Mouse (Mus musculus) CH12.LX (cell line): Measurements from ENCODE around the gene Eef2k. TPM values are rescaled to one million over a fixed set of nuclear protein-coding genes. Genes with fewer than 3 reads are reported as not detected.

ENCODE experiments used
- DNase-seq: peaks from one replicate; pipeline ENCODE4 v3.0.0-alpha.2; 2013; ENCODE audit errors: extremely low read depth
- H3K27ac ChIP-seq: 2 replicates; pipeline ENCODE4 v1.5.1; 2012; ENCODE audit warnings: low read depth, mild to moderate bottlenecking, control low read depth, moderate library complexity; ENCODE audit not compliant: insufficient read depth
- H3K27me3 ChIP-seq: replicated peaks from 2 replicates; pipeline ENCODE3; 2012; ENCODE audit warnings: inconsistent platforms
- H3K36me3 ChIP-seq, 2 experiments: replicated peaks in 1 of 2; 2 replicates each; pipeline versions ENCODE3 to v1.6.1; 2012; ENCODE audit warnings: inconsistent platforms in 1 of 2, low read length in 1 of 2, mild to moderate bottlenecking in 1 of 2, mixed read lengths in 1 of 2, moderate library complexity in 1 of 2; ENCODE audit not compliant: control insufficient read depth in 1 of 2, insufficient read depth in 1 of 2
- H3K4me1 ChIP-seq, 2 experiments: 2 replicates each; pipeline ENCODE4 v1.6.1; 2012; ENCODE audit warnings: inconsistent platforms in 1 of 2, moderate library complexity in 1 of 2; ENCODE audit not compliant: insufficient read depth in 2 of 2, control insufficient read depth in 1 of 2
- H3K4me2 ChIP-seq: 2 replicates; pipeline ENCODE4 v1.6.1; 2012; ENCODE audit warnings: low read depth, mild to moderate bottlenecking, control low read depth; ENCODE audit not compliant: poor library complexity, insufficient read depth, severe bottlenecking
- H3K4me3 ChIP-seq, 3 experiments: fragments of 150-350 bp in 1 of 3; sonication (generic) in 1 of 3; replicated peaks in 1 of 3; 2 replicates each; pipeline versions ENCODE3 to v1.5.1; 2011 to 2012; ENCODE audit warnings: low read depth in 2 of 3, low read length in 2 of 3, mild to moderate bottlenecking in 2 of 3, moderate library complexity in 2 of 3, control low read depth in 1 of 3, improper control_type of control experiment in 1 of 3, inconsistent platforms in 1 of 3, mixed read lengths in 1 of 3; ENCODE audit not compliant: poor library complexity in 1 of 3
- H3K79me2 ChIP-seq: replicated peaks from 2 replicates; pipeline ENCODE4 v1.6.1; 2012; ENCODE audit warnings: mild to moderate bottlenecking, moderate library complexity; ENCODE audit not compliant: control insufficient read depth, poor library complexity, insufficient read depth, severe bottlenecking; ENCODE audit errors: extremely low read depth
- H3K9ac ChIP-seq: 2 replicates; pipeline ENCODE4 v1.6.1; 2012; ENCODE audit warnings: low read depth, mild to moderate bottlenecking, control low read depth, moderate library complexity; ENCODE audit not compliant: insufficient read depth
- H3K9me3 ChIP-seq: replicated peaks from 2 replicates; pipeline ENCODE3; 2012; ENCODE audit warnings: low read length, inconsistent platforms, mixed read lengths
- BHLHE40 ChIP-seq: IDR thresholded peaks from 2 replicates; pipeline ENCODE4 v1.6.1; 2011; ENCODE audit warnings: mild to moderate bottlenecking, low read depth, low read length, improper control_type of control experiment
- CHD1 ChIP-seq: IDR thresholded peaks from 2 replicates; pipeline ENCODE4 v1.6.1; 2012; ENCODE audit warnings: low read depth, low read length, improper control_type of control experiment, inconsistent platforms
- CHD2 ChIP-seq: IDR thresholded peaks from 2 replicates; pipeline ENCODE4 v1.6.1; 2011; ENCODE audit warnings: low read length, improper control_type of control experiment
- CTCF ChIP-seq, 2 experiments: IDR thresholded peaks in 1 of 2; conservative IDR thresholded peaks in 1 of 2; 2 replicates each; pipeline ENCODE4 v1.5.1; 2011 to 2012; ENCODE audit warnings: low read depth in 2 of 2, low read length in 2 of 2, improper control_type of control experiment in 1 of 2, inconsistent platforms in 1 of 2, mild to moderate bottlenecking in 1 of 2, moderate library complexity in 1 of 2
- E2F4 ChIP-seq: IDR thresholded peaks from 2 replicates; pipeline ENCODE4 v1.6.1; 2011; ENCODE audit warnings: low read depth, low read length, improper control_type of control experiment; ENCODE audit not compliant: insufficient replicate concordance
- ELF1 ChIP-seq: IDR thresholded peaks from 2 replicates; pipeline ENCODE4 v1.6.1; 2014; ENCODE audit warnings: low read depth, mild to moderate bottlenecking, inconsistent platforms, low read length, improper control_type of control experiment
- EP300 ChIP-seq: IDR thresholded peaks from 2 replicates; pipeline ENCODE4 v1.6.1; 2011; ENCODE audit warnings: low read length, improper control_type of control experiment
- ETS1 ChIP-seq: conservative IDR thresholded peaks from 2 replicates; pipeline ENCODE4 v1.6.1; 2012; ENCODE audit warnings: low read depth, mild to moderate bottlenecking, inconsistent platforms, low read length, improper control_type of control experiment, moderate library complexity
- GABPA ChIP-seq: IDR thresholded peaks from 2 replicates; pipeline ENCODE4 v1.6.1; 2012; ENCODE audit warnings: low read depth, low read length, improper control_type of control experiment, inconsistent platforms; ENCODE audit not compliant: insufficient replicate concordance
- HCFC1 ChIP-seq: IDR thresholded peaks from 2 replicates; pipeline ENCODE4 v1.6.1; 2012; ENCODE audit warnings: low read depth, mild to moderate bottlenecking, inconsistent platforms, low read length, improper control_type of control experiment
- IRF4 ChIP-seq: IDR thresholded peaks from 2 replicates; pipeline ENCODE4 v1.6.1; 2014; ENCODE audit warnings: low read depth, mild to moderate bottlenecking, inconsistent platforms, low read length, improper control_type of control experiment
- JUN ChIP-seq: IDR thresholded peaks from 2 replicates; pipeline ENCODE4 v1.6.1; 2011; ENCODE audit warnings: low read depth, mild to moderate bottlenecking, low read length, improper control_type of control experiment, moderate library complexity; ENCODE audit not compliant: insufficient read depth
- JUND ChIP-seq: conservative IDR thresholded peaks from 2 replicates; pipeline ENCODE4 v1.6.1; 2011; ENCODE audit warnings: low read depth, low read length, improper control_type of control experiment
- KAT2A ChIP-seq: IDR thresholded peaks from 2 replicates; pipeline ENCODE4 v1.6.1; 2012; ENCODE audit warnings: low read length, improper control_type of control experiment, inconsistent platforms; ENCODE audit not compliant: insufficient replicate concordance
- MAFK ChIP-seq: IDR thresholded peaks from 2 replicates; pipeline ENCODE4 v1.6.1; 2011; ENCODE audit warnings: low read length, improper control_type of control experiment; ENCODE audit not compliant: insufficient replicate concordance
- MAX ChIP-seq: IDR thresholded peaks from 2 replicates; pipeline ENCODE4 v1.6.1; 2011; ENCODE audit warnings: low read length, improper control_type of control experiment
- MAZ ChIP-seq: IDR thresholded peaks from 2 replicates; pipeline ENCODE4 v1.6.1; 2012; ENCODE audit warnings: low read depth, mild to moderate bottlenecking, inconsistent platforms, low read length, improper control_type of control experiment, moderate library complexity
- MEF2A ChIP-seq: IDR thresholded peaks from 2 replicates; pipeline ENCODE4 v1.6.1; 2014; ENCODE audit warnings: low read depth, mild to moderate bottlenecking, inconsistent platforms, low read length, improper control_type of control experiment, borderline replicate concordance
- MXI1 ChIP-seq: IDR thresholded peaks from 2 replicates; pipeline ENCODE4 v1.6.1; 2011; ENCODE audit warnings: mild to moderate bottlenecking, low read depth, low read length, improper control_type of control experiment
- MYC ChIP-seq: IDR thresholded peaks from 2 replicates; pipeline ENCODE4 v1.6.1; 2011; ENCODE audit warnings: low read depth, mild to moderate bottlenecking, improper control_type of control experiment, low read length
- NELFE ChIP-seq: IDR thresholded peaks from 2 replicates; pipeline ENCODE4 v1.6.1; 2011; ENCODE audit warnings: low read depth, low read length, improper control_type of control experiment
- NRF1 ChIP-seq: IDR thresholded peaks from 2 replicates; pipeline ENCODE4 v1.6.1; 2014; ENCODE audit warnings: low read depth, mild to moderate bottlenecking, inconsistent platforms, low read length, improper control_type of control experiment, moderate library complexity
- PAX5 ChIP-seq: IDR thresholded peaks from 2 replicates; pipeline ENCODE4 v1.6.1; 2012; ENCODE audit warnings: low read length, inconsistent platforms, mixed read lengths
- POLR2A ChIP-seq: IDR thresholded peaks from 2 replicates; pipeline ENCODE4 v1.6.1; 2011; ENCODE audit warnings: low read depth, mild to moderate bottlenecking, improper control_type of control experiment, low read length
- RAD21 ChIP-seq: IDR thresholded peaks from 2 replicates; pipeline ENCODE4 v1.6.1; 2011; ENCODE audit warnings: low read depth, mild to moderate bottlenecking, low read length, improper control_type of control experiment, moderate library complexity
- RCOR1 ChIP-seq: conservative IDR thresholded peaks from 2 replicates; pipeline ENCODE4 v1.6.1; 2012; ENCODE audit warnings: low read depth, mild to moderate bottlenecking, inconsistent platforms, low read length, improper control_type of control experiment
- SIN3A ChIP-seq: IDR thresholded peaks from 2 replicates; pipeline ENCODE4 v1.6.1; 2012; ENCODE audit warnings: low read length, improper control_type of control experiment, inconsistent platforms
- SMC3 ChIP-seq: IDR thresholded peaks from 2 replicates; pipeline ENCODE4 v1.6.1; 2011; ENCODE audit warnings: low read depth, low read length, improper control_type of control experiment
- TBP ChIP-seq: conservative IDR thresholded peaks from 2 replicates; pipeline ENCODE4 v1.6.1; 2011; ENCODE audit warnings: low read depth, low read length, improper control_type of control experiment
- TCF12 ChIP-seq: IDR thresholded peaks from 2 replicates; pipeline ENCODE4 v1.6.1; 2014; ENCODE audit warnings: low read depth, mild to moderate bottlenecking, inconsistent platforms, low read length, improper control_type of control experiment
- UBTF ChIP-seq: IDR thresholded peaks from 2 replicates; pipeline ENCODE4 v1.6.1; 2012; ENCODE audit warnings: low read depth, mild to moderate bottlenecking, inconsistent platforms, low read length, improper control_type of control experiment, moderate library complexity
- USF1 ChIP-seq: IDR thresholded peaks from 2 replicates; pipeline ENCODE4 v1.6.1; 2014; ENCODE audit warnings: low read depth, mild to moderate bottlenecking, inconsistent platforms, low read length, improper control_type of control experiment
- USF2 ChIP-seq: conservative IDR thresholded peaks from 2 replicates; pipeline ENCODE4 v1.6.1; 2011; ENCODE audit warnings: low read depth, low read length, improper control_type of control experiment
- ZC3H11A ChIP-seq: IDR thresholded peaks from 2 replicates; pipeline ENCODE4 v1.6.1; 2012; ENCODE audit warnings: low read depth, mild to moderate bottlenecking, inconsistent platforms, low read length, improper control_type of control experiment
- ZKSCAN1 ChIP-seq: IDR thresholded peaks from 2 replicates; pipeline ENCODE4 v1.6.1; 2012; ENCODE audit warnings: low read depth, inconsistent platforms, low read length, improper control_type of control experiment, borderline replicate concordance
- ZMIZ1 ChIP-seq: IDR thresholded peaks from 2 replicates; pipeline ENCODE4 v1.6.1; 2012; ENCODE audit warnings: low read depth, mild to moderate bottlenecking, inconsistent platforms, low read length, improper control_type of control experiment
- ZNF384 ChIP-seq: IDR thresholded peaks from 2 replicates; pipeline ENCODE4 v1.6.1; 2012; ENCODE audit warnings: low read depth, low read length, improper control_type of control experiment, inconsistent platforms
- dilution Hi-C: fragments of 300-500 bp; cut with MboI; formaldehyde crosslinking; loops from 2 replicates; pipeline ENCODE4 v1.14.3; 2020; ENCODE audit warnings: low sequenced_read_pairs; ENCODE audit not compliant: extremely low pct_unique_long_range_greater_than_20kb, extremely low pct_ligation_motif_present
- in situ Hi-C: fragments of 300-500 bp; cut with MboI; formaldehyde crosslinking; loops from 3 replicates; pipeline ENCODE4 v1.14.3; 2019; ENCODE audit warnings: low sequenced_read_pairs, low pct_ligation_motif_present, low pct_unique_long_range_greater_than_20kb, mixed read lengths
- polyA plus RNA-seq: library from polyadenylated mRNA; unstranded; fragments of >175 nt; gene quantifications from 2 replicates; pipeline ENCODE4 v1.2.1, GENCODE M21; 2012; ENCODE audit warnings: low read depth; ENCODE audit not compliant: insufficient read length
- total RNA-seq, 2 experiments: library from RNA; depleted of rRNA; stranded (reverse); fragments of 300-350 nt in 1 of 2; fragments of >200 nt in 1 of 2; gene quantifications; 2 replicates each; pipeline ENCODE4 v1.2.3; 2012 to 2014

Gene Eef2k
- total and polyA plus RNA-seq, 3 experiments: 5.5 to 13.9 (median 13.7) TPM

DNA sequence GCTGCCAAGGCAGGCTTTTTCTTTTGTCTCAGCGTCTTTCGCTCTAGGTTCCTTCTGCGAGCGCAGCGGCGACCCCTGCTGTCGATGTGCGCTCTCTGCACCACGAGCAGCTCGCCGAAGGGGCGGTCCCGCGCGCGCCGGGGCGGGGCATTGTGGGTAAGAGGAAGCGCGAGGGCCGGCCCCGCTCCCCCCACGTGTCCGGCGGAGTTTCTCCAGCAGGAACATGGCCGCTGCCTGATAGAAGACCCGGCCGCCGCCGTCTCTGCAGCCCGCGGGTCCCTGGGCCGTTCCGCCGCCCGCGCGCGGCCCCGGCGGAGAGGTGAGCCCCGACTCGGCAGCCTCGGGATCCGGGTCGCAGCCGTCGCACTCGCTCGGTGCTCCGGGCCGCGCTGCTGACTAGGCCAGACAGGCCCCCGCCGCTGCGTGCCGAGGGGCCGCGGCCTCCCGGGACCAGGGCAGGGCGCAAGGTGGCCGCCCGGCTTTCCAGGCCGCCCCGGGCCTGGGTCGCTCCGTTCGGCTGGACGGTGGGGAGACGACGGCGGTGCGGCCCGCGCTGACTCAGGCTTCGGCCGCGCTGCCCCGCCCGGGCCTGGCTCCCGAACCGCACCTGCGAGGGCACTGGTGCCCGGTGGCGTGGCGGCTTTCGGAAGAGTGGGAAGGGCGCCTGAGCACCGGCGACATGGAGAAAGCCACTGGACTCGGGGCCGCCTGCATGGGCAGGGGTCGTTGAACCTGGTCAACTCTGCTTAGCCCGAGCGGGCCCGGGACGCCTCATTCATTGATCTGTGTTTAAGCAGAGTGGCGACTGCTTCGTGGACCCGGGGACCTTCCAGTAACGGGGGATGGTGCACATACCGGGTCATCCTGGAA, 75.2 kb downstream of the Eef2k start, which contains the start of gene Polr3e:
Polr3e (plus strand) TSS at position 153 of the 870 bp plus-strand sequence.
- H3K4me1 ChIP-seq: peaks cover 0 to 32% of the 10 kb centered on the region in 2 experiments; a peak in 2 of 4 replicates
- in situ Hi-C loops: no loop called here
- peak within 1 kb of the TSS; percentile 71 to 90 (median 88) for H3K4me3 ChIP-seq
- H3K4me2 ChIP-seq: peak within 1 kb of the TSS; percentile 79
- no peaks in the 10 kb centered on the region for H3K9me3 ChIP-seq
- DNase-seq: peak; percentile 97
- H3K36me3 ChIP-seq: peaks cover 3 to 28% of the 10 kb centered on the region in 2 experiments
- peak within 1 kb of the TSS; percentile 80 for H3K27ac ChIP-seq
- dilution Hi-C loops: no loop called here
- peak within 1 kb of the TSS; percentile 90 for H3K9ac ChIP-seq
- H3K27me3 ChIP-seq: no peaks in the 10 kb centered on the region
- H3K79me2 ChIP-seq: peaks cover 27% of the 10 kb centered on the region
- TF ChIP-seq HCFC1: peak; percentile 71
- no peak for TF ChIP-seq JUN
- no peak for TF ChIP-seq RCOR1
- peak; percentile 78; the same call in 1 of the 2 replicates for TF ChIP-seq MEF2A
- TF ChIP-seq MAZ: peak; percentile 84; the same call in 1 of the 2 replicates
- TF ChIP-seq NRF1: peak; percentile 65
- 0 out of 2 replicates have a peak, but pooled peaks have one; percentile 27 for TF ChIP-seq CHD2
- TF ChIP-seq USF1: peak; percentile 79
- 0 out of 2 replicates have a peak, but pooled peaks have one; percentile 30 for TF ChIP-seq ZMIZ1
- TF ChIP-seq E2F4: 0 out of 2 replicates have a peak, but pooled peaks have one; percentile 38
- TF ChIP-seq TCF12: peak; percentile 73; the same call in 1 of the 2 replicates
- TF ChIP-seq PAX5: no peak
- TF ChIP-seq JUND: no peak
- no peak for TF ChIP-seq TBP
- TF ChIP-seq USF2: no peak; the same call in 1 of the 2 replicates
- TF ChIP-seq MAX: peak; percentile 92
- TF ChIP-seq MXI1: peak; percentile 99
- TF ChIP-seq SMC3: peak; percentile 85
- TF ChIP-seq CTCF (conservative IDR thresholded peaks at IDR 0.05 in 1 of 2, IDR thresholded peaks at IDR 0.05 in 1 of 2; ENCODE audit: low read depth in 2 of 2, low read length in 2 of 2): peak in 1 of 2 experiments; percentile 90; a peak in 2 of 4 replicates
- peak; percentile 84 for TF ChIP-seq SIN3A
- TF ChIP-seq ZKSCAN1: no peak
- peak; percentile 45 for TF ChIP-seq BHLHE40
- peak; percentile 93; the same call in 1 of the 2 replicates for TF ChIP-seq MAFK
- no peak; the same call in 1 of the 2 replicates for TF ChIP-seq ZC3H11A
- TF ChIP-seq EP300: no peak
- TF ChIP-seq ETS1: peak; percentile 16; the same call in 1 of the 2 replicates
- TF ChIP-seq ELF1: peak; percentile 97
- peak; percentile 62 for TF ChIP-seq RAD21
- TF ChIP-seq MYC: peak; percentile 56; the same call in 1 of the 2 replicates
- TF ChIP-seq GABPA: no peak
- TF ChIP-seq ZNF384: no peak
- TF ChIP-seq NELFE: peak; percentile 69
- no peak for TF ChIP-seq CHD1
- TF ChIP-seq KAT2A: peak; percentile 75; the same call in 1 of the 2 replicates
- no peak; the same call in none of the 2 replicates for TF ChIP-seq IRF4
- peak; percentile 78 for TF ChIP-seq POLR2A
- peak; percentile 90 for TF ChIP-seq UBTF
